Mouse (Mus musculus): ENCODE measurements around the gene Ubr1. TPM values are rescaled to one million over a fixed set of nuclear protein-coding genes. Genes with fewer than 3 reads are reported as not detected.

The Ubr1 gene
- polyA plus RNA-seq, 2 experiments, result 5.1 to 9.3 TPM

GRCm38 (mm10) chr2:120845280-120845679 lies 125.2 kb downstream of the Ubr1 start:
- ATAC-seq (ENCODE audit: insufficient read depth) (no peak), DNase-seq (ENCODE audit: low read depth in 3 of 3, low spot score in 3 of 3) (peak in 2 of 3 experiments; percentile 41 to 48)
- no peak overlapping the region for H3K27ac ChIP-seq
- H3K36me3 ChIP-seq (replicated peaks; ENCODE audit: control insufficient read depth, insufficient read depth, low read depth), result no peaks in the 10 kb centered on the region
- no peak overlapping the region for H3K4me2 ChIP-seq (ENCODE audit: low read depth)
- peaks cover 5 to 14% of the 10 kb centered on the region in 2 experiments for H3K4me1 ChIP-seq (replicated peaks; ENCODE audit: control insufficient read depth in 2 of 2, insufficient read depth in 2 of 2, low read length in 1 of 2)
- no peak overlapping the region for H3K4me3 ChIP-seq (ENCODE audit: insufficient read depth in 1 of 2, low read depth in 2 of 2, low read length in 2 of 2)
- no peak overlapping the region for H3K9ac ChIP-seq (replicated peaks)
- 71% methylated on average over 1 of the region's 1 CpGs for WGBS (ENCODE audit: insufficient replicate concordance)
- TF ChIP-seq CTCF (IDR thresholded peaks at IDR 0.05; ENCODE audit: low read depth) (no peak), EP300 (IDR thresholded peaks at IDR 0.05; ENCODE audit: low read depth) (no peak; the same call in 1 of the 2 replicates)
- no peaks in the 10 kb centered on the region for H3K9me3 ChIP-seq (ENCODE audit: control insufficient read depth, low read length)
- no peaks in the 10 kb centered on the region for H3K27me3 ChIP-seq (ENCODE audit: control insufficient read depth, insufficient read depth, low read length)

DNA sequence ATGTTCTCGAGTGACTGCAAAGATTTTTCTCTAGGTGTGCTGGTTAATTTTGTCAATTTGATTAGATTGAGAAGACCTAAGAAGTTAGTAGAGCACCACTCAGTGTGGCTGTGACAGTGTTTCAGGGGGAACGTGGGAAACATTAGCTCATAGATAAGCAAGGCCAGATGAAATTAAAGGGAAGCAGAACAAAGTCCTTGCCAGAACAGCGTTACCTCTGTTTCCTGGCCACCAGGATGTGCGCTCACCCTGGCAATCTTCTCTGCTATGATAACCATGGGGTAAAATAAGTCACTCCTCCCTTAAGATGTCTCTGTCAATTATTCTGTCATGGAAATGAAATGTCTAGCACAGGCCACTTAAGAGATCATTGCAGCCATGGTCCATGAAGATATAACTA lies 126.5 kb downstream of the Ubr1 start:
- Histone ChIP-seq H3K4me3 (ENCODE audit: insufficient read depth in 1 of 2, low read depth in 2 of 2, low read length in 2 of 2) (no peak overlapping the region), H3K9me3 (ENCODE audit: control insufficient read depth, low read length) (no peaks in the 10 kb centered on the region), H3K4me2 (ENCODE audit: low read depth) (no peak overlapping the region), H3K36me3 (replicated peaks; ENCODE audit: control insufficient read depth, insufficient read depth, low read depth) (no peaks in the 10 kb centered on the region), H3K9ac (replicated peaks) (no peak overlapping the region), H3K27ac (no peak overlapping the region), H3K27me3 (ENCODE audit: control insufficient read depth, insufficient read depth, low read length) (no peaks in the 10 kb centered on the region), H3K4me1 (replicated peaks; ENCODE audit: control insufficient read depth in 2 of 2, insufficient read depth in 2 of 2, low read length in 1 of 2) (peaks cover 3 to 9% of the 10 kb centered on the region in 2 experiments; a peak in 3 of 4 replicates)
- 28% methylated on average over 4 of the region's 4 CpGs for WGBS (ENCODE audit: insufficient replicate concordance)
- no peak for ATAC-seq (ENCODE audit: insufficient read depth)
- DNase-seq (ENCODE audit: low read depth in 3 of 3, low spot score in 3 of 3), result no peak
- no peak for TF ChIP-seq CTCF (IDR thresholded peaks at IDR 0.05; ENCODE audit: low read depth)
- no peak for TF ChIP-seq EP300 (IDR thresholded peaks at IDR 0.05; ENCODE audit: low read depth)

GRCm38 (mm10) chr2:120841211-120841610 lies 129.3 kb downstream of the Ubr1 start:
- no peak overlapping the region for H3K4me2 ChIP-seq (ENCODE audit: low read depth)
- 72% methylated on average over 1 of the region's 1 CpGs for WGBS (ENCODE audit: insufficient replicate concordance)
- DNase-seq (ENCODE audit: low read depth in 3 of 3, low spot score in 3 of 3) (no peak), ATAC-seq (ENCODE audit: insufficient read depth) (no peak)
- peaks cover 3 to 9% of the 10 kb centered on the region in 2 experiments; a peak in 3 of 4 replicates for H3K4me1 ChIP-seq (replicated peaks; ENCODE audit: control insufficient read depth in 2 of 2, insufficient read depth in 2 of 2, low read length in 1 of 2)
- H3K27ac ChIP-seq, result no peak overlapping the region
- no peaks in the 10 kb centered on the region for H3K36me3 ChIP-seq (replicated peaks; ENCODE audit: control insufficient read depth, insufficient read depth, low read depth)
- TF ChIP-seq EP300 (IDR thresholded peaks at IDR 0.05; ENCODE audit: low read depth) (no peak), CTCF (IDR thresholded peaks at IDR 0.05; ENCODE audit: low read depth) (no peak)
- no peak overlapping the region for H3K4me3 ChIP-seq (ENCODE audit: insufficient read depth in 1 of 2, low read depth in 2 of 2, low read length in 2 of 2)
- no peaks in the 10 kb centered on the region for H3K27me3 ChIP-seq (ENCODE audit: control insufficient read depth, insufficient read depth, low read length)
- H3K9ac ChIP-seq (replicated peaks), result no peak overlapping the region
- no peaks in the 10 kb centered on the region for H3K9me3 ChIP-seq (ENCODE audit: control insufficient read depth, low read length)

- TF ChIP-seq EP300 (IDR thresholded peaks at IDR 0.05; ENCODE audit: low read depth) (no peak), CTCF (IDR thresholded peaks at IDR 0.05; ENCODE audit: low read depth) (no peak)
- Histone ChIP-seq H3K27me3 (ENCODE audit: control insufficient read depth, insufficient read depth, low read length) (no peaks in the 10 kb centered on the region), H3K4me3 (ENCODE audit: insufficient read depth in 1 of 2, low read depth in 2 of 2, low read length in 2 of 2) (no peak overlapping the region), H3K9me3 (ENCODE audit: control insufficient read depth, low read length) (no peaks in the 10 kb centered on the region), H3K9ac (replicated peaks) (no peak overlapping the region), H3K4me2 (ENCODE audit: low read depth) (no peak overlapping the region), H3K4me1 (replicated peaks; ENCODE audit: control insufficient read depth in 2 of 2, insufficient read depth in 2 of 2, low read length in 1 of 2) (no peaks in the 10 kb centered on the region), H3K27ac (no peak overlapping the region), H3K36me3 (replicated peaks; ENCODE audit: control insufficient read depth, insufficient read depth, low read depth) (no peaks in the 10 kb centered on the region)
- ATAC-seq (ENCODE audit: insufficient read depth) (no peak), DNase-seq (ENCODE audit: low read depth in 3 of 3, low spot score in 3 of 3) (no peak)
- WGBS (ENCODE audit: insufficient replicate concordance), result 72% methylated on average over 4 of the region's 4 CpGs
Observed at GRCm38 (mm10) chr2:120835167-120835566, 135.3 kb downstream of the Ubr1 start.

- H3K9ac ChIP-seq (replicated peaks), result no peak overlapping the region
- no peak overlapping the region for H3K27ac ChIP-seq
- TF ChIP-seq EP300 (IDR thresholded peaks at IDR 0.05; ENCODE audit: low read depth), result no peak
- TF ChIP-seq CTCF (IDR thresholded peaks at IDR 0.05; ENCODE audit: low read depth), result no peak
- no peaks in the 10 kb centered on the region; a peak in 1 of 4 replicates for H3K4me1 ChIP-seq (replicated peaks; ENCODE audit: control insufficient read depth in 2 of 2, insufficient read depth in 2 of 2, low read length in 1 of 2)
- ATAC-seq (ENCODE audit: insufficient read depth), result no peak
- no peak overlapping the region for H3K4me3 ChIP-seq (ENCODE audit: insufficient read depth in 1 of 2, low read depth in 2 of 2, low read length in 2 of 2)
- no peaks in the 10 kb centered on the region for H3K36me3 ChIP-seq (replicated peaks; ENCODE audit: control insufficient read depth, insufficient read depth, low read depth)
- H3K4me2 ChIP-seq (ENCODE audit: low read depth), result no peak overlapping the region
- WGBS (ENCODE audit: insufficient replicate concordance), result 31% methylated on average over 1 of the region's 1 CpGs
- H3K9me3 ChIP-seq (ENCODE audit: control insufficient read depth, low read length), result no peaks in the 10 kb centered on the region
- no peak for DNase-seq (ENCODE audit: low read depth in 3 of 3, low spot score in 3 of 3)
- no peaks in the 10 kb centered on the region for H3K27me3 ChIP-seq (ENCODE audit: control insufficient read depth, insufficient read depth, low read length)
Observed at GRCm38 (mm10) chr2:120826936-120827638, 143.4 kb downstream of the Ubr1 start.

Small RNA genes within 50 kb of the gene (microRNA-seq; reads per million reads assigned to microRNA genes)
- gene Gm44325, result not detected

Other genes with a start within 250 kb of the Ubr1 start
- gene Cdan1, start 120.6 kb downstream of the Ubr1 start, polyA plus RNA-seq (2012; rRNA removed), result 7.6 and 13.7 TPM in 2 replicates
- 4.8 and 6.1 TPM in 2 replicates for gene Cdan1, start 120.6 kb downstream of the Ubr1 start, polyA plus RNA-seq (2014; fragmentation: Nextera tagmentation; extraction: Ambion mirVana)
- 0.60 and 0.81 TPM in 2 replicates for gene Ttbk2, start 120.1 kb downstream of the Ubr1 start, polyA plus RNA-seq (2012; rRNA removed)
- 0.42 and 0.54 TPM in 2 replicates for gene Ttbk2, start 120.1 kb downstream of the Ubr1 start, polyA plus RNA-seq (2014; fragmentation: Nextera tagmentation; extraction: Ambion mirVana)
- 1.6 and 1.8 TPM in 2 replicates for gene Tmem62, start 6.3 kb upstream of the Ubr1 start, polyA plus RNA-seq (2012; rRNA removed)
- 3.0 and 3.5 TPM in 2 replicates for gene Tmem62, start 6.3 kb upstream of the Ubr1 start, polyA plus RNA-seq (2014; fragmentation: Nextera tagmentation; extraction: Ambion mirVana)
- 26.9 and 38.1 TPM in 2 replicates for gene Ccndbp1, start 37.7 kb upstream of the Ubr1 start, polyA plus RNA-seq (2012; rRNA removed)
- 45.1 and 46.4 TPM in 2 replicates for gene Ccndbp1, start 37.7 kb upstream of the Ubr1 start, polyA plus RNA-seq (2014; fragmentation: Nextera tagmentation; extraction: Ambion mirVana)
- 149 and 162 TPM in 2 replicates for gene Epb42, start 66.4 kb upstream of the Ubr1 start, polyA plus RNA-seq (2012; rRNA removed)
- gene Epb42, start 66.4 kb upstream of the Ubr1 start, polyA plus RNA-seq (2014; fragmentation: Nextera tagmentation; extraction: Ambion mirVana), result 129 and 131 TPM in 2 replicates
- gene Tgm5, start 115.1 kb upstream of the Ubr1 start, polyA plus RNA-seq (2012; rRNA removed), result not detected in 2 replicates
- not detected in 2 replicates for gene Tgm5, start 115.1 kb upstream of the Ubr1 start, polyA plus RNA-seq (2014; fragmentation: Nextera tagmentation; extraction: Ambion mirVana)
- gene Tgm7, start 139.1 kb upstream of the Ubr1 start, polyA plus RNA-seq (2012; rRNA removed), result 0.02 TPM in 1 of 2 replicates, not detected in the other
- gene Tgm7, start 139.1 kb upstream of the Ubr1 start, polyA plus RNA-seq (2014; fragmentation: Nextera tagmentation; extraction: Ambion mirVana), result not detected in 2 replicates
- gene Adal, start 169.7 kb upstream of the Ubr1 start, polyA plus RNA-seq (2012; rRNA removed), result 3.7 and 5.6 TPM in 2 replicates
- 7.5 and 9.0 TPM in 2 replicates for gene Adal, start 169.7 kb upstream of the Ubr1 start, polyA plus RNA-seq (2014; fragmentation: Nextera tagmentation; extraction: Ambion mirVana)
- 3.6 and 4.1 TPM in 2 replicates for gene Lcmt2, start 169.9 kb upstream of the Ubr1 start, polyA plus RNA-seq (2012; rRNA removed)
- gene Lcmt2, start 169.9 kb upstream of the Ubr1 start, polyA plus RNA-seq (2014; fragmentation: Nextera tagmentation; extraction: Ambion mirVana), result 8.4 and 8.9 TPM in 2 replicates
- gene Tubgcp4, start 199.9 kb upstream of the Ubr1 start, polyA plus RNA-seq (2012; rRNA removed), result 13.0 and 15.0 TPM in 2 replicates
- 20.3 and 21.3 TPM in 2 replicates for gene Tubgcp4, start 199.9 kb upstream of the Ubr1 start, polyA plus RNA-seq (2014; fragmentation: Nextera tagmentation; extraction: Ambion mirVana)
- gene Zscan29, start 200.4 kb upstream of the Ubr1 start, polyA plus RNA-seq (2012; rRNA removed), result 1.5 and 2.0 TPM in 2 replicates
- 2.8 and 3.1 TPM in 2 replicates for gene Zscan29, start 200.4 kb upstream of the Ubr1 start, polyA plus RNA-seq (2014; fragmentation: Nextera tagmentation; extraction: Ambion mirVana)

Measured in liver, embryonic 14.5 days (tissue).